Mouse (Mus musculus): ENCODE data around the gene Sars2.

Sars2 gene

GRCm38 (mm10) chr7:28778825-28779224 lies 37.0 kb downstream of the Sars2 start:
- in situ Hi-C loops (cut with MseI, MboI): no loop called here

DNA sequence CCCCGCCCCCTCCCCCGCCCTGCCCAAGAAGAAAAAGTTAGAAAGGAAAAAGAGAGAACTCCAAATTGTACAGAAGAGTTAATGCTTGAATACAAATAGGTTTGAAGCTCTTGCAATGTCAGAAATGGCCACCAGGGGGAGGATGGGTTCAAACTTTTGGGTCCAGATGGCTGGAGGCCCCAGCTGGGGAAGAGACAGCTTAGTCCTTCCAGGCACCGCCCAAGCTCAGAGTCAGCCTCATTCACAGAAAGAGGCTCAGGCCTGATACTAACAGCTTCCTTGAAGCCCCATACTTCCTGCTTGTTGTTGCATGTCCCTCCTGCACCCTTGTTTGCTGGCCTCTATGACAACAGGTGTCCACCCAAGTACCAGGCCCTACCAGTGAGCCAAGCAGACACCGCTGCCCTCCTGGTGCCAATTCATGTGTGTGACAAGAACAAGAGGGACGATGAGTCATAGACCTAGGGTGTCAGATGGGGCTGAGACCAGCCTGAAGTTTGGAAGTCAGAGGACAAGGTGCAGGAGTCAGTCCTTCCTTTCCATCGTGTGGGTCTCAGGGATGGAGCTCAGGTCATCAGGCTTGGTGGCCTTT lies 38.4 kb downstream of the Sars2 start:
- in situ Hi-C loops (cut with MseI, MboI): no loop called here

GRCm38 (mm10) chr7:28780857-28781256 lies 39.1 kb downstream of the Sars2 start:
- in situ Hi-C loops (cut with MseI, MboI): no loop called here

- in situ Hi-C loops (cut with MseI, MboI): no loop called here
Observed at GRCm38 (mm10) chr7:28781261-28781663, 39.5 kb downstream of the Sars2 start.

DNA sequence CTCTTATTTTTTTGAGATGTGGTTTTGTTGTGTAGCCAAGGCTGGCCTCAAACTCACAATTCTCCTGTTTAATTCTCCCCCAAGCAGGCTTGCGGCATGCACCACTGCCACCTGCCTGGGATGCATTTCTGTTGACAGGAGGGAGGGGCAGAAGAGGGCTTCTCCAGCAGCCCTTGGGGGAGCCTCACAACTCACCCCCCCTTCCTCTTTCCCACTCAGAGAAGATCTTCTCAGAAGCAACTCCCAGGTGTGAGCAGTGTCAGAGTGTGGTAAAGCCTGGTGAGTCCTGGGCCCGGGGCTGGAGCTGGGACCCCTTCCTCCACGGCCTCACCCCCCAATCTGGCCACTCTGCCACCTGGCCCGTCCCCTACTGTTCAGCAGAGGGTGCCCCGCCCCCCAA lies 43.4 kb downstream of the Sars2 start:
- in situ Hi-C loops (cut with MseI, MboI): loop anchor here in 1 of 2 experiments (5.0 kb wide), 1 partner anchor 82 kb away; no protein-coding TSS in a partner anchor

DNA sequence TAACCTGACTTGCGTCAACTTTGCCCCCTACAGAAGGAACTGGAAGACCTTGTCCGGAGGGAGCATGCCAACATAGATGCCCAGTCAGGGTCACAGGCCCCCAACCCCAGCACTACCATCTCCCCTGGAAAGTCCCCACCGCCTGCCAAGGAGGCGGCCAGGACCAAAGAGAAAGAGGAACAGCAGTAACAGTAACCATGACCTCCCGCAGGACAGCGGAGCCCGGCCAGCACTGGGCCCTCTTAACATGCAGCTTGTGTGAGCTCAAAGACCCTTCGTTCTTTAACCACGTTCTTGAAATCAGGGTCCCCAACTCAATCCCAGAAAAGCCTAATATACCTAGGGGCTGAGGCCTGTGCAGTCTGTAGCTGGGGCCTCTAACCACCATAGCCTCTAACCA lies 46.1 kb downstream of the Sars2 start:
- in situ Hi-C loops (cut with MseI, MboI): loop anchor here in 1 of 2 experiments (5.0 kb wide), 1 partner anchor 79 kb away; no protein-coding TSS in a partner anchor

GRCm38 (mm10) chr7:28788307-28789195 lies 46.8 kb downstream of the Sars2 start, which contains the start of gene Rinl:
TSS of gene Rinl (plus strand) at chr7:28788969.
- in situ Hi-C loops (cut with MseI, MboI): loop anchor here in 1 of 2 experiments (5.0 kb wide), 1 partner anchor 79 kb away; no protein-coding TSS in a partner anchor

GRCm38 (mm10) chr7:28789235-28789634 lies 47.4 kb downstream of the Sars2 start:
- in situ Hi-C loops (cut with MseI, MboI): loop anchor here in 1 of 2 experiments (5.0 kb wide), 1 partner anchor 78 kb away; no protein-coding TSS in a partner anchor

DNA sequence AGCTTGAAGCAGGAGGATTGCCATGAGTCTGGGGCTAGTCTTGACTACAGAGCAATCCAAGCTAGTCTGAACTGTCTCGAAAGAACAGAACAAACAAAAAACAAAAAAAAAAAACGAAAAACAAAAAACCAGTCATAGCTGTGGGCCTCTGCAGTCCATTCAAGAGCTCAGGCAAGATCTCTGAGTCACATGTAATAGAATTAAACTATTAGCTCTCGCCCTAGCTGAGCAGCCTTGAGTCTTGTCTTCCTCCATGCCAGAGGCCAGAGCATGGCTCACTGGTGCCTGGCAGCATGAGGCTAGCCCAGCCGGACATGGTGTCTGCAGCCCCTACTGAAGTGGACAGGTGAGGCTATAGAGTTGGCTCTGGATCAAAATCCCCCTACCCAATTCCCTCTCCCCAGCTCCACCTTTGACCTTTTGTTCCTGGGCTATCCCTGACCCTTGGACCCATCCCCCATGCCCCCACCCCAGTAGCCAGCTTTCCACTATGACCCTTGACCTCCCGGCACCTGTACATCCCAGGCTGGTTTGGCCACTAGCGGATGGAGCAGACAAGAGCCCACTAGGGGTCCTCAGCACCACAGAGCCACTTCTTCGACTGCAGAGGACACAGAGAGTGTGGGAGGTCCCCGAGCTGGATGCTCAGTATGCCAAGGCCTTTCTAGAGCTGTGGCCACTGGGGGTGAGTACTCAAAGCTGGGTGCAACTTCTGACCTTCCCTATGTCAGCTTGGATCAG lies 48.4 kb downstream of the Sars2 start:
- in situ Hi-C loops (cut with MseI, MboI): loop anchor here in 1 of 2 experiments (5.0 kb wide), 1 partner anchor 77 kb away; no protein-coding TSS in a partner anchor

GRCm38 (mm10) chr7:28791706-28792105 lies 49.9 kb downstream of the Sars2 start:
- in situ Hi-C loops (cut with MseI, MboI): loop anchor here in 1 of 2 experiments (5.0 kb wide), 1 partner anchor 76 kb away; no protein-coding TSS in a partner anchor

- in situ Hi-C loops (cut with MseI, MboI): loop anchor here in 1 of 2 experiments (5.0 kb wide), 1 partner anchor 75 kb away; no protein-coding TSS in a partner anchor
Observed at GRCm38 (mm10) chr7:28792391-28793185, 50.8 kb downstream of the Sars2 start.

DNA sequence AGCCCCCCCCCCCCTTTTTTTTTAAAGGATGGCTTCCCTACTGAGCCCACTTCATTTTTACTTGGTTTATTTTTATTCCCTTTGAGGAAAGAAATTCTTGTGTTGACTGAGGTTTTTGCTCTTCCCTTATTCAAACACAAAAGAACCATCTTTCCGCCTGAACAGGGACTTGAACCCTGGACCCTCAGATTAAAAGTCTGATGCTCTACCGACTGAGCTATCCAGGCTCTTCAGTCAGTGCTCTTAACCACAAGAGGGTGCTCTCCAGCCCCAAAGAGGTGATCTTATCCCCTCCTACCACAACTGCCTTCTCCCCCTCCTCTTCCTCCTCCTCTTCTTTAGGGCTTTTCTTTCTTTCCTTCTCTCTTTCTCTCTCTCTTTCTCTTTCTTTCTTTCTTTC lies 52.0 kb downstream of the Sars2 start:
- in situ Hi-C loops (cut with MseI, MboI): loop anchor here in 1 of 2 experiments (5.0 kb wide), 1 partner anchor 73 kb away; no protein-coding TSS in a partner anchor

DNA sequence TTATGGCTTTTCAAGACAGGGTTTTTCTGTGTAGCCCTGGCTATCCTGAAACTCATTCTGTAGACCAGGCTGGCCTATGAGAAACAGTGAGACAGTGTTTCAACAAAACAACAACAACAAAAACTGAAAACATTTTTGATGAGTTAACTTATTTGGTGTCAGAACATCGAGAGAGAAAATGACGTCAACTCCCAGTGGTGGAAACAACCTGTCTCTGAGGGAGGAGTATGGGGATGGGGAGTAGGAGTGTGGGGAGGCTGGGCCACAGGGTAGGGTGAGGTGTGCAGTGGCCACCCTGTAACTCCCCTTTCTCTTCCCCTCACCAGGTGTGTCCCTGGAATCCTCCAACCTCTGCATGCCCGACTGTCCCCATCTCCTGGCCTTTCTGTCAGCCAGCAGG lies 52.7 kb downstream of the Sars2 start:
- in situ Hi-C loops (cut with MseI, MboI): loop anchor here in 1 of 2 experiments (5.0 kb wide), 1 partner anchor 73 kb away; no protein-coding TSS in a partner anchor

DNA sequence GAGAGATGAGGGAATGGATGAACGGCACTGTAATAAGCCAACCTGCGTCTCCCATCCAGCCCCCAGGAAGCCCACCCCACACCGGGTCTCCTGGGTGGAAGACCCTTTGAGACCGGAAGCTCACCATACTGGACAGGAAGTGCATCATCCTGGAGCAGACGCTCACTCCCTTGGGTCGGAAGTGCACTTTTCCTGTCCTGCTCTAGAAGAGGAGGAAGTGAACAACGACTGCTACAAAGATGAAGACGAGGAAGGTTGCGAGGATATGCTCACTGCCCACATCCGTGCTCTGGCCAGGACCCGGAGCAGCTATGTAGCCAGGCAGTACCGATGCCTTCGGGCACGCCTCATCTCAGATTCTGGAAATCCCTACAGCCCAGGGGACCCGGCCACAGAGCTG lies 54.0 kb downstream of the Sars2 start:
- in situ Hi-C loops (cut with MseI, MboI): no loop called here

GRCm38 (mm10) chr7:28796562-28796975 lies 54.8 kb downstream of the Sars2 start:
- in situ Hi-C loops (cut with MseI, MboI): no loop called here

- in situ Hi-C loops (cut with MseI, MboI): no loop called here
Observed at GRCm38 (mm10) chr7:28799994-28800393, 58.2 kb downstream of the Sars2 start.

GRCm38 (mm10) chr7:28801451-28801850 lies 59.7 kb downstream of the Sars2 start:
- in situ Hi-C loops (cut with MseI, MboI): no loop called here

- in situ Hi-C loops (cut with MseI, MboI): no loop called here
Observed at GRCm38 (mm10) chr7:28801901-28802670, 60.3 kb downstream of the Sars2 start.

GRCm38 (mm10) chr7:28802846-28803588 lies 61.2 kb downstream of the Sars2 start:
- in situ Hi-C loops (cut with MseI, MboI): no loop called here

All from mouse trophoblast stem cell (cell line).